Mouse (Mus musculus): ENCODE data around the gene Dntt. TPM values are rescaled to one million over a fixed set of nuclear protein-coding genes. Genes with fewer than 3 reads are reported as not detected.

Gene Dntt
- total RNA-seq, 2 experiments from 2014 or later, result 0.21 TPM; not detected in 1

Other genes starting within 250 kb of the Dntt start
- gene Ccnj, start 198.0 kb upstream of the Dntt start, total RNA-seq (2021), result 1 to 10 TPM; 8.2 to 8.4 TPM
- gene Zfp518a, start 134.6 kb upstream of the Dntt start, total RNA-seq (2021), result 1 to 10 TPM; 7.8 to 8.3 TPM
- 1 to 10 TPM; 3.6 to 5.4 TPM for gene Blnk, start 34.7 kb upstream of the Dntt start, total RNA-seq (2021)
- 1 to 10 TPM; 6.3 to 8.5 TPM for gene Opalin, start 47.8 kb downstream of the Dntt start, total RNA-seq (2021)
- under 1 TPM; 0.60 to 0.72 TPM for gene Tll2, start 177.6 kb downstream of the Dntt start, total RNA-seq (2021)
- 100 to 1,000 TPM; 130 to 136 TPM for gene Tm9sf3, start 234.7 kb downstream of the Dntt start, total RNA-seq (2021)